Mouse (Mus musculus) testis, postnatal 14 days (tissue): ENCODE results near the gene Prpf18.
"Not testable (repeated sequence)": the region's sequence is repeated elsewhere in the genome, so short reads cannot be mapped to it uniquely, and the experiment has no call there.

Experiments
- DNase-seq: peaks from one replicate; pipeline ENCODE4 v3.0.0; 2021; ENCODE audit warnings: low spot score

Gene Prpf18

GRCm38 (mm10) chr2:4651500-4652285, at the start of gene Prpf18:
Gene Prpf18, minus strand, starts transcription at chr2:4652113.
- peak; percentile 88 for DNase-seq

GRCm38 (mm10) chr2:4679886-4680285, 28.0 kb upstream of the Prpf18 start:
- DNase-seq, result no peak

- DNase-seq, result no peak
Observed at GRCm38 (mm10) chr2:4671636-4672035, 19.7 kb upstream of the Prpf18 start.

GRCm38 (mm10) chr2:4669701-4670100, 17.8 kb upstream of the Prpf18 start:
- no peak for DNase-seq

- no peak for DNase-seq
Observed at GRCm38 (mm10) chr2:4668626-4669025, 16.7 kb upstream of the Prpf18 start.

- no peak for DNase-seq
Observed at GRCm38 (mm10) chr2:4660677-4661076, 8.8 kb upstream of the Prpf18 start.

GRCm38 (mm10) chr2:4649646-4650045, 2.3 kb downstream of the Prpf18 start:
- no peak for DNase-seq

GRCm38 (mm10) chr2:4648094-4648493, 3.8 kb downstream of the Prpf18 start:
- DNase-seq, result no peak

GRCm38 (mm10) chr2:4645066-4645465, 6.8 kb downstream of the Prpf18 start:
- no peak for DNase-seq

- no peak for DNase-seq
Observed at GRCm38 (mm10) chr2:4638189-4638588, 13.7 kb downstream of the Prpf18 start.

GRCm38 (mm10) chr2:4636656-4637055, 15.3 kb downstream of the Prpf18 start:
- DNase-seq, result no peak

GRCm38 (mm10) chr2:4635804-4636203, 16.1 kb downstream of the Prpf18 start:
- no peak for DNase-seq

GRCm38 (mm10) chr2:4630197-4630835, 21.6 kb downstream of the Prpf18 start:
- no peak for DNase-seq

- DNase-seq, result no peak
Observed at GRCm38 (mm10) chr2:4629470-4629869, 22.4 kb downstream of the Prpf18 start.

- no peak for DNase-seq
Observed at GRCm38 (mm10) chr2:4628920-4629319, 23.0 kb downstream of the Prpf18 start.

GRCm38 (mm10) chr2:4626911-4627310, 25.0 kb downstream of the Prpf18 start:
- no peak for DNase-seq

GRCm38 (mm10) chr2:4621471-4621985, 30.4 kb downstream of the Prpf18 start:
- no peak for DNase-seq

GRCm38 (mm10) chr2:4620640-4621401, 31.1 kb downstream of the Prpf18 start:
- no peak for DNase-seq

GRCm38 (mm10) chr2:4619893-4620593, 31.9 kb downstream of the Prpf18 start:
- DNase-seq, result no peak

GRCm38 (mm10) chr2:4619126-4619525, 32.8 kb downstream of the Prpf18 start:
- DNase-seq, result not testable (repeated sequence)

GRCm38 (mm10) chr2:4616995-4617394, 34.9 kb downstream of the Prpf18 start:
- DNase-seq, result no peak

- no peak for DNase-seq
Observed at GRCm38 (mm10) chr2:4615014-4615546, 36.8 kb downstream of the Prpf18 start.
